Comparison of ENCODE assay signal across 9 mouse cellular contexts in genomic region chr10:9675550-9676417, GRCm38 (mm10). TPM values are rescaled to one million over a fixed set of nuclear protein-coding genes. Genes with fewer than 3 reads are reported as not detected.
DNase-seq lines count a peak whose midpoint lies in the region; ATAC-seq and TF ChIP-seq lines count a peak whose summit lies in the region.
"Had no signal": no experiment of that assay in that cellular context is flagged by ENCODE, and none has a peak within 500 bp of the region (broad histone marks: within the 10 kb centered on the region; RNA-seq: fewer than 3 reads in every experiment).

No protein-coding gene starts in this region.

- ATAC-seq in hindbrain, embryonic 11.5 days (ENCODE audit: low FRiP score): peak; percentile 58
- ATAC-seq in liver, postnatal 0 days: no peak
- ATAC-seq in stomach, embryonic 14.5 days (ENCODE audit: insufficient number of reproducible peaks, insufficient read depth, low FRiP score, low read depth): peak; percentile 53; the same call in 1 of the 2 replicates

- TF ChIP-seq CTCF in testis, adult 2 months (IDR thresholded peaks at IDR 0.05; ENCODE audit: control insufficient read depth, insufficient read depth, insufficient replicate concordance, low read depth, low read length): no peak
- no peak for TF ChIP-seq CTCF in liver, postnatal 0 days (IDR thresholded peaks at IDR 0.05; ENCODE audit: low read depth)

- TF ChIP-seq POLR2A in testis, adult 2 months (IDR thresholded peaks at IDR 0.05; ENCODE audit: control insufficient read depth, low read depth, low read length): no peak

- no peaks in the 10 kb centered on the region for H3K9me3 ChIP-seq in hindbrain, embryonic 11.5 days (ENCODE audit: control insufficient read depth, low read length)
- H3K9me3 ChIP-seq in liver, postnatal 0 days (ENCODE audit: low read length): no peaks in the 10 kb centered on the region
- H3K9me3 ChIP-seq in stomach, embryonic 14.5 days (ENCODE audit: control insufficient read depth, low read depth, low read length): no peaks in the 10 kb centered on the region

- peak overlapping the region; percentile 91 for H3K4me2 ChIP-seq in hindbrain, embryonic 11.5 days (replicated peaks; ENCODE audit: low read depth, low read length)
- peak overlapping the region; percentile 75 for H3K4me2 ChIP-seq in liver, postnatal 0 days (ENCODE audit: low read depth, low read length)
- peak overlapping the region; percentile 87 for H3K4me2 ChIP-seq in stomach, embryonic 14.5 days (replicated peaks; ENCODE audit: low read depth, low read length)

- peak overlapping the region; percentile 68 for H3K9ac ChIP-seq in hindbrain, embryonic 11.5 days (ENCODE audit: low read depth, low read length)
- no peak overlapping the region for H3K9ac ChIP-seq in liver, postnatal 0 days (replicated peaks)
- H3K9ac ChIP-seq in stomach, embryonic 14.5 days (replicated peaks; ENCODE audit: low read depth, low read length): peak overlapping the region; percentile 62; the same call in 1 of the 2 replicates

- H3K27me3 ChIP-seq in testis, adult 2 months (ENCODE audit: control insufficient read depth, insufficient read depth, low read length): no peaks in the 10 kb centered on the region
- peaks cover 2% of the 10 kb centered on the region; the same call in 1 of the 2 replicates for H3K27me3 ChIP-seq in hindbrain, embryonic 11.5 days (ENCODE audit: control insufficient read depth, insufficient read depth, low read length)
- H3K27me3 ChIP-seq in liver, postnatal 0 days (ENCODE audit: insufficient read depth, low read length): peaks cover 39% of the 10 kb centered on the region
- no peaks in the 10 kb centered on the region for H3K27me3 ChIP-seq in stomach, embryonic 14.5 days (ENCODE audit: control insufficient read depth, insufficient read depth, low read length)

- WGBS in hindbrain, embryonic 11.5 days: 2% methylated on average over 31 of the region's 36 CpGs
- 4% methylated on average over 36 of the region's 36 CpGs for WGBS in liver, postnatal 0 days (ENCODE audit: insufficient replicate concordance)
- WGBS in stomach, embryonic 14.5 days: 4% methylated on average over 36 of the region's 36 CpGs

- DNase-seq in cerebellum, postnatal 10 days: peak; percentile 36 to 43
- no peak for DNase-seq in cerebellum, adult 18-20 months
- no peak for DNase-seq in testis, postnatal 14 days (ENCODE audit: low spot score)
- DNase-seq in hindbrain, embryonic 11.5 days (ENCODE audit: low spot score): peak; percentile 58
- DNase-seq in liver, postnatal 0 days: no peak
- DNase-seq in B cell, adult 2 months: no peak

- H3K36me3 ChIP-seq in testis, adult 2 months (ENCODE audit: control insufficient read depth, insufficient read depth, low read length): no peaks in the 10 kb centered on the region
- no peaks in the 10 kb centered on the region for H3K36me3 ChIP-seq in hindbrain, embryonic 11.5 days (ENCODE audit: control insufficient read depth, insufficient read depth, low read length)
- no peaks in the 10 kb centered on the region for H3K36me3 ChIP-seq in liver, postnatal 0 days (replicated peaks; ENCODE audit: insufficient read depth, low read length)
- H3K36me3 ChIP-seq in stomach, embryonic 14.5 days (ENCODE audit: control insufficient read depth, insufficient read depth, low read length): no peaks in the 10 kb centered on the region

- TF ChIP-seq EP300 in liver, postnatal 0 days (IDR thresholded peaks at IDR 0.05; ENCODE audit: low read depth): no peak

- H3K4me3 ChIP-seq in testis, adult 2 months (ENCODE audit: control insufficient read depth, low read depth, low read length): peak overlapping the region; percentile 52
- peak overlapping the region; percentile 62 for H3K4me3 ChIP-seq in hindbrain, embryonic 11.5 days (ENCODE audit: low read depth, low read length)
- H3K4me3 ChIP-seq in liver, postnatal 0 days (ENCODE audit: low read depth, low read length): peak overlapping the region; percentile 44
- H3K4me3 ChIP-seq in stomach, embryonic 14.5 days (ENCODE audit: low read depth, low read length): peak overlapping the region; percentile 82

- H3K4me1 ChIP-seq in testis, adult 2 months (ENCODE audit: control insufficient read depth, insufficient read depth, low read length): peaks cover 6% of the 10 kb centered on the region
- H3K4me1 ChIP-seq in hindbrain, embryonic 11.5 days (replicated peaks; ENCODE audit: control insufficient read depth, insufficient read depth, low read length): no peaks in the 10 kb centered on the region; the same call in 1 of the 2 replicates
- peaks cover 2% of the 10 kb centered on the region; the same call in 1 of the 2 replicates for H3K4me1 ChIP-seq in liver, postnatal 0 days (ENCODE audit: insufficient read depth)
- H3K4me1 ChIP-seq in stomach, embryonic 14.5 days (ENCODE audit: control insufficient read depth, insufficient read depth, low read length): peaks cover 9% of the 10 kb centered on the region; the same call in 1 of the 2 replicates

- no peak overlapping the region for H3K27ac ChIP-seq in testis, adult 2 months (ENCODE audit: control insufficient read depth, insufficient read depth, low read depth, low read length)
- H3K27ac ChIP-seq in hindbrain, embryonic 11.5 days (ENCODE audit: low read depth, low read length): peak overlapping the region; percentile 42; the same call in 1 of the 2 replicates
- no peak overlapping the region for H3K27ac ChIP-seq in liver, postnatal 0 days (ENCODE audit: low read depth)
- peak overlapping the region; percentile 79; the same call in 1 of the 2 replicates for H3K27ac ChIP-seq in stomach, embryonic 14.5 days (ENCODE audit: low read length)

RNA-seq across cellular contexts. Expression of gene Samd5, which starts 0.8 kb away (rescaled TPM):
- 0.12 and 0.17 TPM in 2 replicates for polyA plus RNA-seq in testis, adult 2 months (2012; rRNA removed)
- 4.9 and 7.3 TPM in 2 replicates for polyA plus RNA-seq in hindbrain, embryonic 11.5 days (2014; fragmentation: Nextera tagmentation; extraction: Ambion mirVana)
- 0.66 and 0.67 TPM in 2 replicates for polyA plus RNA-seq in liver, postnatal 0 days (2015; fragmentation: Nextera tagmentation; extraction: Ambion mirVana)
- polyA plus RNA-seq in stomach, embryonic 14.5 days (2014; fragmentation: Nextera tagmentation; extraction: Ambion mirVana): 16.0 and 18.3 TPM in 2 replicates
- polyA plus RNA-seq: C2C12 had no signal

Comparison
In these comparisons a context has a peak if more than half of its experiments do, and no peak if none do; other contexts are left out.
1. DNase-seq: peak in cerebellum, postnatal 10 days (2 of 2) and hindbrain, embryonic 11.5 days (single experiment); none in cerebellum, adult 18-20 months (0 of 2), testis, postnatal 14 days (single experiment), liver, postnatal 0 days (single experiment) and B cell, adult 2 months (0 of 2).
2. H3K27ac ChIP-seq: peak in hindbrain, embryonic 11.5 days (single experiment) and stomach, embryonic 14.5 days (single experiment); none in testis, adult 2 months (single experiment) and liver, postnatal 0 days (single experiment).
3. Peak in every context shown above with its lines, with median percentiles within 50 percentile points of each other: H3K4me3 ChIP-seq and H3K4me2 ChIP-seq.